Mouse (Mus musculus) brain, embryonic 18.5 days (tissue): Measurements from ENCODE around the gene Lsm2.
"Not testable (repeated sequence)": the region's sequence is repeated elsewhere in the genome, so short reads cannot be mapped to it uniquely, and the experiment has no call there.

Source experiments
- DNase-seq: peaks from one replicate; pipeline ENCODE4 v3.0.0-alpha.2; 2012; ENCODE audit warnings: low read depth, low spot score

The Lsm2 gene

DNA sequence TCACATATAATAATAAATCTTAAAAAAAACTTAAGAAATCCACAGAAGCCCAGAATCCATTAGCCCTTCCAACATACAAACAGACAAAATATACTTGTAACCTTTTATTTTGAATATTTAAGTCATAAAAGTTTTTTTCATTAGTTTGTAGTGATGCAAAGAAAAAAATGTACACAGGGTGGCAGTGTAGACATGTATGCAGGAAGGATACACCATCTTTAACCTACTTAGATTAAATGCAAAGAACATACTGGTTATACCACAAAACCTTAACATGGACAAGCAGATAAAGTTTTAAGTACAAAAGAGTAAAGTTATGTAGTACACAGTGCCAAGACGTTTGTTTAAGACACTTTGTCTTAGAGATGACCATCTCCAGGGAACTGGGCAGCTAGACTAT, 25.3 kb upstream of the Lsm2 start:
- no peak for DNase-seq

DNA sequence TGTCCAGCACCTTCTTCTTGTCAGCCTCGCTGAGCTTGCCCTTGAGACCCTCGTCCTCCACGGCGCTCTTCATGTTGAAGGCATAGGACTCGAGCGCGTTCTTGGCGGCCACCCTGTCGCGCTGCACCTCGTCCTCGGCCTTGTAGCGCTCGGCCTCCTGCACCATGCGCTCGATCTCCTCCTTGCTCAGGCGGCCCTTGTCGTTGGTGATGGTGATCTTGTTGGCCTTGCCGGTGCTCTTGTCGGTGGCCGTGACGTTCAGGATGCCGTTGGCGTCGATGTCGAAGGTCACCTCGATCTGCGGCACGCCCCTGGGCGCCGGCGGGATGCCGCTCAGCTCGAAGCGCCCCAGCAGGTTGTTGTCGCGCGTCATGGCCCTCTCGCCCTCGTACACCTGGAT, 24.4 kb upstream of the Lsm2 start:
- DNase-seq, result not testable (repeated sequence)

DNA sequence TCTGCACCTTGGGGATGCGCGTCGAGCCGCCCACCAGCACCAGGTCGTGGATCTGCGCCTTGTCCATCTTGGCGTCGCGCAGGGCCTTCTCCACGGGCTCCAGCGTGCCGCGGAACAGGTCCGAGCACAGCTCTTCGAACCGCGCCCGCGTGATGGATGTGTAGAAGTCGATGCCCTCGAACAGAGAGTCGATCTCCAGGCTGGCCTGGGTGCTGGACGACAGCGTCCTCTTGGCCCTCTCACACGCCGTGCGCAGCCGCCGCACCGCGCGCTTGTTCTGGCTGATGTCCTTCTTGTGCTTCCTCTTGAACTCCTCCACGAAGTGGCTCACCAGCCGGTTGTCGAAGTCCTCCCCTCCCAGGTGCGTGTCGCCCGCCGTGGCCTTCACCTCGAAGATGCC, 23.7 kb upstream of the Lsm2 start:
- not testable (repeated sequence) for DNase-seq

DNA sequence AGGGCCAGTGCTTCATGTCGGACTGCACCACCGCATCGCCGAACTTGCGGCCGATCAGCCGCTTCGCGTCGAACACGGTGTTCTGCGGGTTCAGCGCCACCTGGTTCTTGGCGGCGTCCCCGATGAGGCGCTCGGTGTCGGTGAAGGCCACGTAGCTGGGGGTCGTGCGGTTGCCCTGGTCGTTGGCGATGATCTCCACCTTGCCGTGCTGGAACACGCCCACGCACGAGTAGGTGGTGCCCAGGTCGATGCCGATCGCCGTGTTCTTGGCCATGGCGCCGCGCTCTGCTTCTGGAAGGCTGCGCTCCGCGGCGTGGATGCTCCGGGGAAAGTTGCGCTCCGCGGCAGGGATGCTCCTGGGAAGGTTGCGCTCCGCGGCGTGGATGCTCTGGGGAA, 22.9 kb upstream of the Lsm2 start:
- DNase-seq, result not testable (repeated sequence)

DNA sequence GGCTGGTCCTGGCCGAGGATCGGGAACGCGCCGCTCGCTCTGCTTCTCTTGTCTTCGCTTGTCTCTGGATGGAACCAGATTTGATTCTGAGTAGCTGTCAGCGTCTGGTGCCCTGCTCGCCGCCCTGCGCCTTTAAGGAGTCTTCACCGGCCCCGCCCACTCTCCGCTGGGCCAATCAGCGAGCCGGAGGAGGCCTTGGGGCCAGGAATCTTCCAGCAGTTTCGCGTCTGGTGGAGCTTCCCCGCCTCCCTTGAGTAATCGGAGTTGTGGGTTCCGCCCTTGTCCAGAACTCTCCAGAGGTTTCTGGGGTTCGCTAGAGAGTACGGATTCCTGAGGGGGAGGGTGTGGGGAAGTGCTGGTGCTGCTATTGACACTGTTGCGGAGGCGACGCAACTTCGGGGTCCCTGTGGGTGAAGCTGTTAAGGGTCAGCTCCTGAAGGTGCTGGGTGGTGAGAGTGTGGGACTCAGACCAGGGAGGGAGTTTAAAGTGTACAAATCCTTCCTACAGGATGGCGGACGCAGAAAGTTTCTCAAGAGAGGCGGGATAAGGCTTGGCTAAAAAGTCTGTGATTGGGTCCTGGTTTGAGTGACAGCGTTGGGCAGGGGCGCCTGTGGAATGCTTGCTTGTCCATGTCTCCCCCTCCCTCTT, 22.4 kb upstream of the Lsm2 start, which contains the start of gene Hspa1b:
Gene Hspa1b (minus strand): TSS at position 109 of the 649 bp plus-strand sequence.
- not testable (repeated sequence) for DNase-seq

DNA sequence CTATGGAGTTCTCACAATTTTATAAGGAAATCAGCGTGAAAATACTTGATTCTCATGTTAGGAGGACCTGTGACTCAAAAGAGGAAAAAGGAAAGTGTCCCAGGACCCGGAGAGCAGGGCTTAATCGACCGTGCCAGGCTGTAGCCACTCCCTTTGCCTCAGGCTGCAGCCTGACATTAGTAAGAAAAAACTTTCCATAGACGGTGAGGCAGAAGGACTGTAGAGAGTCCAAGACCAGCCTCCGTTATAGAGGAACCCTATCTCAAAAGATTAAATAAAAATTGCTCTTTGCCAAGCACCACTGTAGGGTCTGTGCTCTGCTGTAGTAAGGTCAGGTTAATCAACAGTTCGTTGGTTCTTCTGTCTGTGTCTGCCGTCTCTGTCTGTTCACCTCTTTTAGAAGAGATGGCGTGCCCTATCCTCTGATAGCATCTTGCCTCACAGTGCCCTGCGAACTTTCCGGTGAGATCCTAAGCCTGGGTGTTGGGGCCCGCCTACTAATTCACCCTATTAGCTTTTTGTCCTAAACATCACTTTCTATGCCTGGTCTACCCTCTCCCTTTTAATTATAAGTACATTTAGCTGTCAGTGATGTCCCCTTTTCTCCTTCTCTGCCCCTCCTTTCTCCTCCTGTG, 21.7 kb upstream of the Lsm2 start:
- DNase-seq, result no peak

DNA sequence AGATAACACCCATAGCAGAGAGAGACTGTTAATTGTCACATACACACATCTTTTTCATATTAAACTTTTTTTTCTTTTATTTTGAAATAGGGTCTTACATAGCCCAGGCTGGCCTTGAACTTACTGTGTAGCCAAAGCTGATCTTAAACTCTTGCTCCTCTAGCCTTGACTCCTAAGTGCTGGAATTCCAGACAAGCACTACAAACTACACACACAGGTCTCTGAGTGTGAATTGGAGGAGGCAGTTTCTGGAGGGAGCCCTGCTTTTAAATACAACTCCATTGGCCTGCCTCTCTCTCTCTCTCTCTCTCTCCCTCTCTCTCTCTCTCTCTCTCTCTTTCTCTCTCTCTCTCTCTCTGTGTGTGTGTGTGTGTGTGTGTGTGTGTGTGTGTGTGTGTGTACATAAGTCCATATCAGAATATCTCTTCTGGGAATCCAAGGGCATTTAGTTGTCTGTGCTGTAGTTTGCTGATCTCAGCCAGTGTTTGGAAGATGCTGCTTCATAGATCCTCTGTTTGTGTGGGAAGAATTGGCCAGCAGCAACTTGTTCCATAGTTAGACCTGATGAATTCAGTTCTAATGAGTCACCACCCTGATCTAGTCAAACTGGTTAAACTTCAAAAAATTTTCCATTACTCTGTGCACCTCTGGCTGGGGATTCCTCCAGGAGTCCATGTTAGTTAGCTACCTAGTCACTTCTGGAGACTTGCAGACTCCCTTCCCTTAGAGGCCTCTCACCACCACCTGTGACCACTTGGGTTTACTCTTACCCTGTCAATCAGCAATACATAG, 20.8 kb upstream of the Lsm2 start:
- DNase-seq, result no peak

DNA sequence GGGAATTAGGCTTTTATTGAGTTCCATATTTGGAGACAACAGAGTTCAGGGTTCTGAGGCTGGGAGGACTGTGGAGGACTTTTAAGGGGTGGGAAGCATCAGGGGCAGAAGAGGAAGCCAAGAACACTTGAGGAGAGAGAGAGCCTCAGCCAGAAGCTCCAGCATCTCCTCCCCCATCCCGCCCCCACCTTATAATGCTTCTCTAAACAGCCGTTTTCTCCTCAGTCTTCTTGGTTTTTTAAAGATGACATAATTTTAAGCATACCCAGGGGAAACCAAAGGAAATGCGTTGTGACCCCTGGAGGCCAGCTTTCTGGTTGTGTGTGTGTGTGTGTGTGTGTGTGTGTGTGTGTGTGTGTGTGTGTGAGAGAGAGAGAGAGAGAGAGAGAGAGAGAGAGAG, 19.5 kb upstream of the Lsm2 start:
- no peak for DNase-seq

DNA sequence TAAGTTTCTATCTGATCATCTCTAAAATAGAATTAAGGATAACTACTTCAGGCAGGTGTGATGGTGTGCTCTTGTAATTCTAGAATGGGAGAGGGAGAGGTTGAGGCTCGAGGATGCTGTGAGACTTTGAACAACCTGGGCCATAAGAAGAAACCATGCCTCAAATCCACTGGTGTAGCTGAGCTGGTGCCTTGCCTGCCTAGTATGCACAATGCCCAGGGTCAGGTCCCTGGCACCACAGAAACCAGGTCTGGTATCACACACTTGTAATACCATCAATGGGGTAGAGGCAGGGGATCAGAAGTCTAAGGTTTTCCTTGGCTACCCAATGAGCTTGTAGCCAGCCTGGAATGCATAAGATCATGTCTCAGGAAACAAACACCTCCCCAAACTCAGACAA, 18.8 kb upstream of the Lsm2 start:
- no peak for DNase-seq

DNA sequence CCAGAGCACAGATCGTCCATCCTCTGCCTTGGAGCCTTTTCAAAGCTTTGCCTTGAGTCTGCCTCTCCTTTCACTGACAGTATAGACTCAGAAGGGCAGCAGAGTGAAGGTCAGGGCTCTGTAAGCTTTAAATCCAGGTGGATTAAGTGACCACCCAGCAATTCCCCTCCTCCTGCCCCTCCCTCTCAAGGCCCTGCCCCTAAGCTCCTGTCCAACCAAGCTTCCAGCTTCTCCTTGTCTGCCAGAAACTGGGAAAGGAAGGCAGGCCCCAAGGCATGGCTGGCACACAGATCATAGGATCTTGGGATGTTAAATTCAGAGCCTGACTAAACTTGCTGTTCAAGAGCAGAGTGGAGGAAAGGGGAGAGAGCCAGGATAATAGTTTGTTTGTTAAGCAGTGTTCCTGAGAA, 17.0 kb upstream of the Lsm2 start:
- DNase-seq, result no peak

DNA sequence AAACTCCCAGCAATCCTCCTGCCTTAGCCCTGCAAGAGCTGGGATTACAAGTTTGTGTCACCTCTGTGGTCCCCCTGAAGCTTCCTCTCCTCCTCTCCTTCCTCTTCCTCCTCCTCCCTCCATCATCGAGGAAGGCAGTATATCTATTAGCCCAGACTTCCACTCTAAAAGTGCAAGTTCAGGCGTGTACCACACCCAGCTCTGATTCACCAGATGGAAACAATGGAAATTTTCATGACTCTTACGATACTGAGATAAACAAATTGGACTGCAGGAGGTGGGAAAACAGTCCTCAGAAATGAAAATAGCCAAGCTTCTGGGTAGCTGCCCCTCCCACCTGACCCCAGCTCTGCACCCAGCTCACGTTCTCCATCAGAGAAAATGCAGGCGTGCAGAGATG, 16.0 kb upstream of the Lsm2 start:
- no peak for DNase-seq

DNA sequence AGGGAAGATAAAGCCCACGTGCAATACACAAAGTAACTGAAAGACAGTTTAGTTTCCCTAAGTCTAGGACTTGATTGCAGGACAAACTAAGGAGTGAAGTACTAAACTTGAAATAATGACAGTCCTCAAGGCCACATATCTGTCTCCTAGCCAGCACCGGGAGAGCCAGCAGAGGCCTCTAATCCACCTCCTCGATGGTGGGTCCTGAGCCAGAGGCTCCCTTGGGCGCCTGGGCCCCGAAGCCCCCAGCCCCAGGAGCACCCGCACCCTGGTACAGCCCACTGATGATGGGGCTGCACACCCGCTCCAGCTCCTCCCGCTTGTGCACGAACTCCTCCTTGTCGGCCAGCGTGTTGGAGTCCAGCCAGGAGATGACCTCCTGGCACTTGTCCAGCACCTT, 11.8 kb upstream of the Lsm2 start, which contains the start of gene Gm20481:
Gene Gm20481 (plus strand): TSS at position 91 of the 400 bp plus-strand sequence.
- not testable (repeated sequence) for DNase-seq

DNA sequence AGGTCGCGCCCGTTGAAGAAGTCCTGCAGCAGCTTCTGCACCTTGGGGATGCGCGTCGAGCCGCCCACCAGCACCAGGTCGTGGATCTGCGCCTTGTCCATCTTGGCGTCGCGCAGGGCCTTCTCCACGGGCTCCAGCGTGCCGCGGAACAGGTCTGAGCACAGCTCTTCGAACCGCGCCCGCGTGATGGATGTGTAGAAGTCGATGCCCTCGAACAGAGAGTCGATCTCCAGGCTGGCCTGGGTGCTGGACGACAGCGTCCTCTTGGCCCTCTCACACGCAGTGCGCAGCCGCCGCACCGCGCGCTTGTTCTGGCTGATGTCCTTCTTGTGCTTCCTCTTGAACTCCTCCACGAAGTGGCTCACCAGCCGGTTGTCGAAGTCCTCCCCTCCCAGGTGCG, 10.8 kb upstream of the Lsm2 start:
- not testable (repeated sequence) for DNase-seq

DNA sequence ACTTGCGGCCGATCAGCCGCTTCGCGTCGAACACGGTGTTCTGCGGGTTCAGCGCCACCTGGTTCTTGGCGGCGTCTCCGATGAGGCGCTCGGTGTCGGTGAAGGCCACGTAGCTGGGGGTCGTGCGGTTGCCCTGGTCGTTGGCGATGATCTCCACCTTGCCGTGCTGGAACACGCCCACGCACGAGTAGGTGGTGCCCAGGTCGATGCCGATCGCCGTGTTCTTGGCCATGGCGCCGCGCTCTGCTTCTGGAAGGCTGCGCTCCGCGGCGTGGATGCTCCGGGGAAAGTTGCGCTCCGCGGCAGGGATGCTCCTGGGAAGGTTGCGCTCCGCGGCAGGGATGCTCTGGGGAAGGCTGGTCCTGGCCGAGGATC, 10.0 kb upstream of the Lsm2 start:
- DNase-seq, result not testable (repeated sequence)

DNA sequence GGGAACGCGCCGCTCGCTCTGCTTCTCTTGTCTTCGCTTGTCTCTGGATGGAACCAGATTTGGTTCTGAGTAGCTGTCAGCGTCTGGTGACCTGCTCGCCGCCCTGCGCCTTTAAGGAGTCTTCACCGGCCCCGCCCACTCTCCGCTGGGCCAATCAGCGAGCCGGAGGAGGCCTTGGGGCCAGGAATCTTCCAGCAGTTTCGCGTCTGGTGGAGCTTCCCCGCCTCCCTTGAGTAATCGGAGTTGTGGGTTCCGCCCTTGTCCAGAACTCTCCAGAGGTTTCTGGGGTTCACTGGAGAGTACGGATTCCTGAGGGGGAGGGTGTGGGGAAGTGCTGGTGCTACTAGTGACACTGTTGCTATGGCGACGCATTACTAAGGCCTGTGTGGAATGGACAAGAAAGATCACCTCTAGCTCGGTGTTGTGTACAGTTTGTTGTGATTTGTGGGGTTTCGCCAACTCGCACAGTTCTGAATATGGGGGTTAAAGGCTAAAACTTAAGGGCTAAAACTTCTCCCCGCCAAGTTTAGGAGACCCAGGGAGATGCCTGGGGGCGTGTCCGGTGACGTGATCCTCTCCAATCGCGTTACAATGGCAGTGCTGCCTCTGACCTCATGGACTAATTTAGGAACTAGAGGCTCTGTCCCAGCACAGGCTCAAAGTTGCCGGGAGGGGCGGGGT, 9.5 kb upstream of the Lsm2 start, which contains the start of the genes Hspa1a and Hspa1l:
Gene Hspa1a (minus strand): TSS at position 88 of the 681 bp plus-strand sequence.
Gene Hspa1l (plus strand): TSS at position 635 of the 681 bp plus-strand sequence.
- DNase-seq, result not testable (repeated sequence)

DNA sequence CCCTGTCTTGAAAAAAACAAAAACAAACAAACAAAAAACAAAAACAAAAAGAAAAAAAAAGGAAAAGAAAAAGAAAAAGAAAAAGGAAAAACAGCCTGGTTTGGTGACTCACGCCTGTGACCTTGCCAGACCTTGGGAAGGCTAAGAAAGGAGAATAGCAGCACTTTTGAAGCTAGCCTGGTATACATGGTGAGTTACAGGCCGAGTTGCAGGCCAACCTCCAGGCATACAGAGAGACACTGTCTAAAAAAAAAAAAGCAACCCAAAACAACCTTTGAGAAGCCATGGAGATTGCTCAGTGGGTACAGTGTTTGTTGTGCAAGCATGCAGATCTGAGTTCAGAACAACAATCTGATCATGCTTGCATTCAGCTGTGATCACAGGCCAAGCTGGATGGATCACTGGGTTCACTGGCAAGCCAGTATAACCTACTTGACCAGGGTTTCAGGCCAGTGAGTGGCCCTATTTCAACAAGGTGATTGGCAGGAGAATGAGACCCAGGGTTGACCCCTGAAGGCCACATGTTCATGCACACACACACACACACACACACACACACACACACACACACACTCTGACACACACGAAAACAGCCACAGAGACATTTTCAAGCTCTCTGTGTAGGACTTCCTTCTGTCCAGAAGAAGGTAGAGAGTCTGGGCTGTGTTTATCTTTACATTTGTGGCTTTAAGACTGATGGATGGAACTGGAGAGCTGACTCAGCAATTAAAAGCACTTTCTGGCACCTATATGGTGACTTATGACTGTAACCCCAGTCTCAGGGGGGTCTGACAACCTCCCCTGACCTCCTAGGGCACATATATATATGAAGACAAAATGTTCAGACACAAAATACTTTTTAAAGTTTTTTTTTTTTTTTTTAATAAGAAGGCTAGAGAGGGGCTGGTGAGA, 5.8 kb upstream of the Lsm2 start:
- no peak for DNase-seq

DNA sequence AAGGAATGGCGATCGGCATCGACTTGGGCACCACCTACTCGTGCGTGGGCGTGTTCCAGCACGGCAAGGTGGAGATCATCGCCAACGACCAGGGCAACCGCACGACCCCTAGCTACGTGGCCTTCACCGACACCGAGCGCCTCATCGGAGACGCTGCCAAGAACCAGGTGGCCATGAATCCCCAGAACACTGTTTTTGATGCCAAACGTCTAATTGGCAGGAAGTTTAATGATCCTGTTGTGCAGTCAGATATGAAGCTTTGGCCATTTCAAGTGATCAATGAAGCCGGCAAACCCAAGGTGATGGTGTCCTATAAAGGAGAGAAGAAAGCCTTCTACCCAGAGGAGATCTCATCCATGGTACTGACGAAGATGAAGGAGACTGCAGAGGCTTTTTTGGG, 4.7 kb upstream of the Lsm2 start:
- DNase-seq, result no peak

DNA sequence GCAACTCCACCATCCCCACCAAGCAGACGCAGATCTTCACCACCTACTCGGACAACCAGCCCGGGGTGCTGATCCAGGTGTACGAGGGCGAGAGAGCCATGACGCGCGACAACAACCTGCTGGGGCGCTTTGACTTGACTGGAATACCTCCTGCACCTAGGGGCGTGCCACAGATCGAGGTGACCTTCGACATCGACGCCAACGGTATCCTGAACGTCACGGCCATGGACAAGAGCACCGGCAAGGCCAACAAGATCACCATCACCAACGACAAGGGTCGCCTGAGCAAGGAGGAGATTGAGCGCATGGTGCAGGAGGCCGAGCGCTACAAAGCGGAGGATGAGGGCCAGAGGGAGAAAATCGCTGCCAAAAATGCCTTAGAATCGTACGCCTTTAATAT, 3.4 kb upstream of the Lsm2 start:
- DNase-seq, result no peak

DNA sequence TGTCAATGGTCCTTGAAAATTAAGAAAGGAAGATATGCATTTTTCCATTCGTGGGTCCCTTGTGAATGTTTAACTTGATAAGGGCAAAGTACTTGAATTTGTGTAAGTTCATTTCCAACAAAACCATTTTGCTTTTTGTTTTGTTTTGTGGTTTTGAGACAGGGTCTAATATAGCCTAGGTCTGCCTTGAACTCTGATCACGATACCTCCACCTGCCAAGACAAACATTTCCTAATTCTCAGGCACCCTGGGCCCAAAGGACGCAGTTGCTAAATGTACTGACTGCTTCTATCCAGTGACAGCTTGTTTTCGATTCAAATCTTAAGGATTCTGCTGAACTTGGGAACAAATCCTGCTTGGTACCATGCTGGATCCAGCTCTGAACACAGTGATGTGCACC, 2.0 kb upstream of the Lsm2 start:
- DNase-seq, result no peak

DNA sequence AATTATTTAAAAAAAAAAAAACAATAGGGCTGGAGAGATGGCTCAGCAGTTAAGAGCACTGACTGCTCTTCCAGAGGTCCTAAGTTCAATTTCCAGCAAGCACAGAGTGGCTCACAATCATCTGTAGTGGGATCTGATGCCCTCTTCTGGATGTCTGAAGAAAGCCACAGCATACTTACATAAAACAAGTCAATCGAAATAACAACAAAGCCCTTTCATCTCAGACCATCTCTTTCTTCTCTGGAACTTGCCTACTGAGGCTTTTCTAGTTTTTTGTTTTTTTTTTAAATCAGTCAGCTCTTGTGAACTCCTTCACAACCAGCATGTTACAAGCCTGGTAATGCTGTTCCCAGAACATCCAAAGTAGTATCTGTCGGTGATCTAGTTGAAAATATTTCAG, 1.0 kb upstream of the Lsm2 start:
- no peak for DNase-seq

DNA sequence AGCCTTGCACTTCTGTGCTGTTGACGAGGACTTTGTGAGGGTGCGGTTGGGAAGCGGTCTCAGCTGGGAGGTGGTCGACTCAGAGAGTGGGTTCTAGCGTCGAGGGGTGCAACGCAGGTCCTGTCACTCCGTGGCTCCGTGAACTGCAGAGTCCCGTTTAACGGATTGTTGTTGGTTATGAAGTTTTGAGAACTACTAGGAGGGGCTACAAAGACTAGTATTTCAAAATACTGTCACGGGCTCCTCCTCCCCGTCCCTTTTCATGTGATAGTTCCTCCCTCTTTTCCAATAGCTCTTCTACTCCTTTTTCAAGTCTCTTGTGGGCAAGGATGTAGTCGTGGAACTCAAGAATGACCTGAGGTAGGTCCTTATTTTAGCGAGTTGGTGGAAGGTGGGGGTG, 666 bp downstream of the Lsm2 start:
- no peak for DNase-seq
